Mouse (Mus musculus): Measurements from ENCODE around the gene Slc25a44.

Slc25a44 gene

GRCm38 (mm10) chr3:88424605-88425329, at the start of gene Slc25a44:
TSS of gene Slc25a44 (minus strand) at chr3:88425139.
- peak; percentile 96 for DNase-seq

DNA sequence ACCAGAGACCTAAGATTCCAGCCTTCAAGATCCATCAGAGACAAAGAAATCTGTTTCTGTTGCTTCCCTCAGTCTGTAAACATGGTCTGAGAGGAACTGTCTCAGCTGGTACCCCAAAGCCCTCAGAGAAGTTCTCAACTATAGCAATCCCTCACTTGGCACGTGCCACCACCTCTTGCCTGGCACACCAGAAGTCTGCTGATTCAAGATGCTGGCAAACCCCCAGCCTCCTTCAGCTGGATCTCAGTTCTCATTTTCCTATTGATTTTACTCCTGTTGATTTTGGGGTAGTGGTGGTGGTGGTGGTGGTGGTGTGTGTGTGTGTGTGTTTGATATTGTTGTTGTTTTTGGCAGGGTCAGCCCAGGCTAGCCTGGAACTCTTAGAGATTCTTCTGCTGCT, 48.6 kb upstream of the Slc25a44 start:
- DNase-seq = no peak

DNA sequence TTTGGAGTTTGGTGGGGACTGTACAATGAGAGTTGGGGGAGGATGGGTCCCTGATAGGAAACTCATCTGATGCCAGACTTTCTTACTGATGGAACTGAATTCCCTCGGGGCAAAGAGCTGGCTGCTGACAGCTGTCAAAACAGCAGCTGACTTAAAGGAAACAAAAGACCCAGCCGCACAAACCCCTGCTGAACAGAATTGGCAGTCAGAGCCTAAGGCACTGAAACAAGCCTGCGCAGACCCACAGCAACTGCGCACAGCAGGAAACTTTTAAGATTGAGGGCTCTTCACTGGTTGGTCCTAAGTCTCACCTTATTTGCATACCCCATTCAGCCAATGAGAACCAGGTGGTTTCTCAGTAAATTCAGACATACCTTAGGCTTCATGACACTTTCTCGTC, 48.1 kb upstream of the Slc25a44 start:
- DNase-seq = no peak

GRCm38 (mm10) chr3:88470943-88471479, 46.1 kb upstream of the Slc25a44 start:
- DNase-seq = peak; percentile 50 to 63

DNA sequence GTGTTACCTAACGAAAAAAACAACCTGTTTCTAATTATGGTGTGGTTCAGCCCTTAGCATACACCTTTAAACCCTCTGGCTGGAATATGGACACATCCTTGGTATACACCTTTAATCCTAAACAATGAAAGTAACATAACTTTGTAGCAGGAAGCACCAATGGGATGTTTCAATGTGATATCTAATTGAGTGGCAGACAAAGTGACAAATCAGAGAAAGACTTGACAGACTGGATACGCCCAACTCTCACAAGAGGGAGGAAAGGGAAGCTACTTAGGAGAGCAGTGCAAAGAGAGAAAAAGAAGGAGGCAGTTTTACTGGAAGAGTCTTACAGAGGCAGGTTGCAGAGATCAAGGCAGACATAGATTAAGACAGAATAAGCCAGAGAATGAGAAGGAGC, 44.5 kb upstream of the Slc25a44 start:
- DNase-seq = no peak

GRCm38 (mm10) chr3:88467116-88467824, 42.3 kb upstream of the Slc25a44 start:
- DNase-seq = peak; percentile 91 to 97

DNA sequence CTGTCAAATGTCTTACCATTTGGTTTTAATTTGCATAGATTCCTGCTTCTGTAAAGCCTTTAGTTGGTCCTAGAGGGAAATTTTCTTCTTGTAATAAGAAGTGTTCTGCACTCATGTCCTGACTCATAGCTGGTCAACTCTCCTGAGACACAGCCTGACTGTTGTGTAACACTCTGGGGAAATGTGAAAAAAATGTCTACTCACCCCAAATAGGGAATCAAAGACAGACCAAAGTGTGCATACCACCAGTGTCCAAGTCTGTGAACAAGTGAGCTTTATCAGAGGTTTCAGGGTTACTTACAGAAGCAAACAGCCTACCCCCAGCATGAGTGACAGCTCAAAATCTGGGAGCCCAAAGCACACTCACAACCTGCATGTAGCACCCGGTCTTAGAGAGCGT, 40.2 kb upstream of the Slc25a44 start:
- DNase-seq = no peak

DNA sequence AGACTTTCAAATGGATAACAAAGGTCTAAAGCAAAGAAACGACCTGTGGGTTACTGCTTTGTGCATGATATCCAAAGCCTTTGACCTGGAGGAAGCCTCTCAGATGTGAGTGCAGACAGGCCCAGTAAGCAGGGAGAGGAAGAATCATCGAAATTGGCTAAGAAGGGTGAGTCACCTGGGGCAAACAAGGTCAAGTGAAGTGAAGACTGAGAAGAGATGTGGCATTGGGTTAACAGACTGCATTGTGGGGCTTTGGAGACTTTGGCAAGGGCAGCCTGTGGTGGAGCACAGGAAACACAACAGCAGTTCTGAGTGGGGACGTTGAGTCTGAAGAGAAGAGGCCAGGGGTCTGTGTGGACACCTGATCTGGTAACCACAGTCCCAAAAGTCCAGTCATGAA, 39.5 kb upstream of the Slc25a44 start:
- DNase-seq = no peak

GRCm38 (mm10) chr3:88460983-88461696, 36.2 kb upstream of the Slc25a44 start, which contains the start of gene Sema4a:
TSS of gene Sema4a (minus strand) at chr3:88461182.
- peak in 1 of 2 experiments; percentile 34 for DNase-seq

DNA sequence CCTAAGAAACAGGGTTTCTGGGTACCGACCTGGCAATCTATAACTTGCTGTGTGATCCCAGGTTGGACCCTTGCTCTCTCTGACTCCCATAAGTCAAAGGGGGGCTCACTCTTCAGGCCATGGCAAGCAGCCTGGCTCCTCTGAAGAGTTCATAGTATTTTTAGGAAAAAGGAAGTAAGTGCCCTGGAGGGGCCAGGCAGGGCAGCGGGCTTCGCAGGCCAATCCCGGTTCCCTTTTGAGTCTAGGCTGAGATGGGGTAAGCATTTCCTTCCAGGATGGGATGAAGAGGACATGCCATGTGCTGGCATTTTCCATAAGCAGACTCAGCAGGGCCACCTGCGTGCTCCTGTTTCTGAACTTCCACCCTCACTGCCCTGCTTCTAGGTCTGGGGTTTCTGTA, 35.1 kb upstream of the Slc25a44 start:
- no peak for DNase-seq

GRCm38 (mm10) chr3:88458778-88459219, 33.9 kb upstream of the Slc25a44 start:
- peak in 1 of 2 experiments; percentile 38 for DNase-seq

- DNase-seq = peak in 1 of 2 experiments; percentile 62
Measured at GRCm38 (mm10) chr3:88456746-88457532, 32.0 kb upstream of the Slc25a44 start.

- DNase-seq = peak; percentile 90 to 94
Measured at GRCm38 (mm10) chr3:88456313-88456712, 31.4 kb upstream of the Slc25a44 start.

GRCm38 (mm10) chr3:88455588-88456264, 30.8 kb upstream of the Slc25a44 start:
- peak; percentile 67 to 89 for DNase-seq

DNA sequence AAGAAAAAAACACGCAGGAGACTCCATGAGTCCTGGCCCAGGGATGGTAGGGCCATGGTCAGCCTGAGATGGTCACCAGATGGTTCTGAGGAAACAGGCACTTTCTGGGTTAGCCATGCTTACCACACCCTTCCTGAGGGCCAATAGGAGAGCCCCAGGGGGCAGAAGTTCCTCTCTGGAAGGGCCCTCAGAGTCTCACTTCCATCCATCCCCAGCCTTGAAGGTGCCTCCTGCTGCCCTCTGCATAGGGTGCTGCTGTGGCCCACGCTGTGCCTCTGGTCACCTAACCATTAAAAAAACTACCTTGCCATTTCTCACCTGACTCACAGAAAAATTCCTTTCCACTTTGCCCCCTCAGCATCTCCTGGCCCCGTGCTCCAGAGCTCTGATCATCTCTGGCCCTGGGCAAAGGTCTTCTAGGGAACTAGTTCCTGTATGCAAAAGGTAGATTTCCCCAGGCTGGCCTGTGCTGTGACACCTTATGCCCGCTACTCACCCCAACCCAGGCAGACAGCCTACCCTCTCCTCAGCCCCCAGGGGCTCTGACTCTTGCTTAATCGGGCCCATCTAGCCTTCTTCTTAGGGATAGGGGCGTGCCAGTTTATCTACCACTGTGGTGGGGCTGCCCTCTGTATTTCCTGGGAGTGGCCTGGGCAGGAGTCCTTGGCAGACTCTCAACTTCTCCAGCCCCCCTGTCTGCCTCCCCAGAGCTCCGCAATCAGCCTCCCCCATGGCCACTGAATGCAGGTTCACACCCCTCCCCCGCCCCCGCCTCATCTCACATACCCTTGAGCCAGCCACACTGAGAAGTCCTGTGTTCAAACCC, 30.0 kb upstream of the Slc25a44 start:
- DNase-seq = peak; percentile 56 to 77

DNA sequence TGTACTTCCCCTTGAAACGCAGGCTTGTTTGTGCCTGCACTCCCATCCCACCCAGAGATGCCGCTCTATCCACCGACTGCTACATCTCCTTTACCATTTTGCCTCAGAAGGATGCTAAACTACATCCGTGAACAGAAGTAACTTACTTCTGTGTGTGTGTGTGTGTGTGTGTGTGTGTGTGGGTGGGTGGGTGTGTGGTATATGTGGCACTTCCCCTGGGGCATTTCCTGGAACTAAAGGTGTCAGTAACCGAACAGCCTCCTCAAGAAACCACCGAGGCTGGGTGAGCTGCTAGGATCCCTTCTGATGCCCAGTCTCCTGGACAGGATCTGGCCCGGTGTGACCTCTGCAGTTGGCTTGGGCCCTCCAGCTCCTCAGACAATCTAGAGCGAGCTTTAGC, 29.0 kb upstream of the Slc25a44 start:
- DNase-seq = peak in 1 of 2 experiments; percentile 34

DNA sequence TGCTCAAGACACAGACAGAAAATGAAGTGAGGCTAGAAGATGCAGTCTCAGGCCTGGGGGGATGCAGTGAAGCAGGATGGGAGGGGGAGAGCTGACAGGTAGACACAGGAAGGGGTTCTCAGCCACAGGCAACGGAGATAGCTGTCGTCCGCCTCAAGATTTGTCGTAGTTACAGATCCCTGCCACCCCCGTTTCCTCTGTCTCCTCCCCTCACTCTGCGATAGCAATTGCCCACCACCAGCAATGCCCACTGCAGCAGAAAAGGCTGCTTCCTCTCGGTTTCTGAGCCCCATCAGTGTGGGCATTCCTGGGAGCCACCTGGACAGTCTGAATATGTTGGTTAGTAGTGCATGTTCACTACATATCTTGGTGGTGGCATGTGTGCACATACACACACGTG, 28.4 kb upstream of the Slc25a44 start:
- no peak for DNase-seq

- no peak for DNase-seq
Measured at GRCm38 (mm10) chr3:88452716-88453115, 27.8 kb upstream of the Slc25a44 start.

GRCm38 (mm10) chr3:88452246-88452645, 27.3 kb upstream of the Slc25a44 start:
- DNase-seq = no peak

DNA sequence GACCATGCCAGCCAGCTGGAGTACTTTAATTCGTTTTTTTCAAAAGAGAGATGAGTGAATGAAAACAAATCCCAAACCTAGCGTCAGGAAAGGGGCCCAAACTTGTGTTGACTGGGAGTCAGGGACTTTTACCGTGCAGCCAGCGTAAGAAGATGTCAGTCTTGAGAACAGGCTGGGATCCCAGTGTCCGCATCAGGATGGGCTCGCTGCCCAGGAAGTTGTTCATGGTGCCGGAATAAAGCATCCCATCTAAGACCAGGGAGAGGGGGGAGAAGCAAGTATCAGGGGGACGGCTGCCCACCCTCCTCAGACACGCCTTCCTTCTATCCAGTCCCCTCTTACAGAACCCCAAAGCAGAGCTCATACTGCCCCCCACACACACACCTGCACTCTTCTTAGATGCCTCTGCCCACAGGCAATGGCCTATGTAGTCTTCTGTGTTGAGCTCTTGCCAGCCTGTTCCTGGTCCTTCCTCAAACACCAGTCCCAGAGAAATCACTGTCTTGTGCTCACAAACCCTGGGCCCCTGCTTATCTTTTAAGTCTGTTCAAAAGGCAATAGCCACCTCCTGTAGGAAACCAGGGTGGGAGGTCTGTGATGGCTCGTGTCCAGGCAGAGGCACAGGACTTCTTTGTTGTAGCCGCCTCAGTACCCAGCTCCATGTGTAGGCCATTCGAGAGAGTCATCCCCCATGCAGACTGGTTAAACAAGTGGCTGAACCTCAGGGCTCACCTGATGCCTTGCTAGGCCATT, 25.6 kb upstream of the Slc25a44 start:
- DNase-seq = no peak

Data from kidney, postnatal 25 days (tissue).